Mouse (Mus musculus): Measurements from ENCODE around the gene Gm20388. TPM values are rescaled to one million over a fixed set of nuclear protein-coding genes. Genes with fewer than 3 reads are reported as not detected.
A peak's percentile ranks its signal among the peaks of the same experiment; 100 is the strongest.

Gm20388 gene
- polyA plus RNA-seq, 1 experiment from 2014 or later, result not detected

DNA sequence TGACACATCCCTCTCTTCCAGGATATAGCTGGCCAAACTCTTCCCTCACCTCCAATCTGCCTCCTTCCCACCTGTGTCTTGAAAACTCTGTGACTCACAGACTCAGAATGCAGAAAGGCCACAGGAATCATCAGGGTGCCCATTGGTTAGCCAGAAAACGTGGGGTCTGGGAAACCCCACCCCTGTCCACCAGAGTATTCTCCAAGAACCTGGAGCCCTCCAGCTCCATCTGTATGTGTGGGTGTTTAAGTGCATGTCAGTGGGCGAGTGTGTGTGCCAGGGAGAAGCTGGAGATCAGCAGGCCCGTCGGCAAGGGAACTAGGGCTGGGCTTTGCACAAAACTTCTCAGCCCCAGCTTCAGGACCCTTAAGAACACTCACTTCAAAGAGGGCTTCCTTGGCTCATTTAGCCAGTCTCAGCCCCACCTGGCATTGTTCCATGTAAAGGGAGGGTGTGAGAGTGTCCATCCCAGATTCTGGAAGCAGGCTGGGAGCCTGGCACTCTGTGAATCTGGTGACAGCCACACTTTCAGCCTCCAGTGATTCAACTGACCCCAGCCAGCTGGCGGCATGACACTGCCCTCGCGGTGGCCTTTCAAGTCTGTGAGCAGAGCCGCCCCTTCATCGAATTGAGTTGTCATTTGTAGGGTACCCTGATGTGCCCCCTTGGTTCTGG, 2509.4 kb downstream of the Gm20388 start:
- H3K4me3 ChIP-seq, result no peak overlapping the region
- H3K9ac ChIP-seq, result no peak overlapping the region
- H3K4me2 ChIP-seq, result no peak overlapping the region
- H3K9me3 ChIP-seq (replicated peaks), result no peaks in the 10 kb centered on the region
- H3K27me3 ChIP-seq, result no peaks in the 10 kb centered on the region
- 49% methylated on average over 9 of the region's 9 CpGs for WGBS
- H3K4me1 ChIP-seq (replicated peaks), result peaks cover 23% of the 10 kb centered on the region
- ATAC-seq (replicated peaks; ENCODE audit: insufficient number of reproducible peaks, insufficient read depth, low FRiP score, low read depth), result no peak
- H3K36me3 ChIP-seq, result peaks cover 34% of the 10 kb centered on the region
- no peak overlapping the region for H3K27ac ChIP-seq

GRCm38 (mm10) chr8:122421376-122422070, 2510.9 kb downstream of the Gm20388 start, which contains the start of gene Il17c:
Il17c (plus strand) TSS chr8:122422020.
- no peak within 1 kb of the TSS for H3K9ac ChIP-seq
- ATAC-seq (replicated peaks; ENCODE audit: insufficient number of reproducible peaks, insufficient read depth, low FRiP score, low read depth), result no peak
- H3K9me3 ChIP-seq (replicated peaks), result no peaks in the 10 kb centered on the region
- no peak within 1 kb of the TSS for H3K27ac ChIP-seq
- H3K4me1 ChIP-seq (replicated peaks), result peaks cover 23% of the 10 kb centered on the region
- H3K36me3 ChIP-seq, result peaks cover 21% of the 10 kb centered on the region
- no peaks in the 10 kb centered on the region for H3K27me3 ChIP-seq
- 75% methylated on average over 14 of the region's 14 CpGs for WGBS
- no peak within 1 kb of the TSS for H3K4me2 ChIP-seq
- H3K4me3 ChIP-seq, result no peak within 1 kb of the TSS

DNA sequence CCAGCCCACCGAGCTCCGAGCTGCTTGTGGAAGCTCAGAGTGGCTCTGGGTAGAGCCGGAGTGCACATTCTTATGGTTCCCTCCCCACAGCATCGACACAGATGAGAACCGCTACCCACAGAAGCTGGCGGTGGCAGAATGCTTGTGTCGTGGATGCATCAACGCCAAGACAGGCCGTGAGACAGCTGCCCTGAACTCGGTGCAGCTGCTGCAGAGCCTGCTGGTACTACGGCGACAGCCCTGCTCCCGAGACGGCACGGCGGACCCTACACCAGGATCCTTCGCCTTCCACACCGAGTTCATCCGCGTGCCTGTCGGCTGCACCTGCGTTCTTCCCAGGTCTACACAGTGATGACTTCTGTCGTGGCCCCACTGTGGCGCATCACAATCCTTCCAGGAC, 2512.6 kb downstream of the Gm20388 start:
- H3K9me3 ChIP-seq (replicated peaks), result no peaks in the 10 kb centered on the region
- H3K4me3 ChIP-seq, result no peak overlapping the region
- ATAC-seq (replicated peaks; ENCODE audit: insufficient number of reproducible peaks, insufficient read depth, low FRiP score, low read depth), result no peak
- peaks cover 5% of the 10 kb centered on the region for H3K36me3 ChIP-seq
- peaks cover 23% of the 10 kb centered on the region for H3K4me1 ChIP-seq (replicated peaks)
- H3K27me3 ChIP-seq, result no peaks in the 10 kb centered on the region
- 83% methylated on average over 24 of the region's 24 CpGs for WGBS
- H3K27ac ChIP-seq, result no peak overlapping the region
- H3K9ac ChIP-seq, result no peak overlapping the region
- no peak overlapping the region for H3K4me2 ChIP-seq

- Histone ChIP-seq H3K4me1 (replicated peaks) (peaks cover 23% of the 10 kb centered on the region), H3K27me3 (no peaks in the 10 kb centered on the region), H3K9me3 (replicated peaks) (no peaks in the 10 kb centered on the region), H3K4me2 (no peak overlapping the region), H3K4me3 (no peak overlapping the region), H3K9ac (peak overlapping the region; percentile 1; the same call in 1 of the 2 replicates), H3K27ac (peak overlapping the region; percentile 1; the same call in 1 of the 2 replicates), H3K36me3 (0 out of 2 replicates have a peak, but pooled peaks cover 3% of the 10 kb centered on the region)
- 29% methylated on average over 5 of the region's 5 CpGs for WGBS
- ATAC-seq (replicated peaks; ENCODE audit: insufficient number of reproducible peaks, insufficient read depth, low FRiP score, low read depth), result peak; percentile 34; the same call in 1 of the 2 replicates
Observed at GRCm38 (mm10) chr8:122423659-122424058, 2513.0 kb downstream of the Gm20388 start.

DNA sequence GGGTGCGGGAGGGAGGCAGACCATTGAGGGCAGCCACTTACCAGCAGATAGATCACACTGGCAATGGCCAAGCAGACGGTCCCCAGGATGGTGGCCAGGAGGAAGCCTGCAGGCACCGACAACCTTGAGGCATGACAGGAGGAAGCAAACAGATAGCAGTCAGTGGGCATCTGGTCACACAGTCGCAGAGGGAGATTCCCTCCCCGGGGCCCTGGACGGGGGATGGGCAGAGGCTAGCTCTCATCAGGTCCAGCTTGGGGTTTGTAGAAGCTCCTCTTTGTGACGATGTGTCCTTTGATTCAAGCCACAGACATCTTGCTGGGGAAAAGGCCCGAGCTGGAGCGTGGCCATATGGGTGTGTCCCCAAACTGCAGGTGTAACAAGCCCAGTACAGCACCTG, 2515.5 kb downstream of the Gm20388 start:
- no peak overlapping the region for H3K4me3 ChIP-seq
- peaks cover 15% of the 10 kb centered on the region for H3K4me1 ChIP-seq (replicated peaks)
- no peak overlapping the region for H3K4me2 ChIP-seq
- H3K9ac ChIP-seq, result no peak overlapping the region
- H3K27me3 ChIP-seq, result no peaks in the 10 kb centered on the region
- no peak overlapping the region for H3K27ac ChIP-seq
- 0 out of 2 replicates have a peak, but pooled peaks cover 3% of the 10 kb centered on the region for H3K36me3 ChIP-seq
- ATAC-seq (replicated peaks; ENCODE audit: insufficient number of reproducible peaks, insufficient read depth, low FRiP score, low read depth), result no peak
- 60% methylated on average over 9 of the region's 9 CpGs for WGBS
- no peaks in the 10 kb centered on the region for H3K9me3 ChIP-seq (replicated peaks)

- H3K27ac ChIP-seq, result no peak overlapping the region
- WGBS, result 91% methylated on average over 7 of the region's 7 CpGs
Observed at GRCm38 (mm10) chr8:122427607-122428006, 2517.0 kb downstream of the Gm20388 start.

DNA sequence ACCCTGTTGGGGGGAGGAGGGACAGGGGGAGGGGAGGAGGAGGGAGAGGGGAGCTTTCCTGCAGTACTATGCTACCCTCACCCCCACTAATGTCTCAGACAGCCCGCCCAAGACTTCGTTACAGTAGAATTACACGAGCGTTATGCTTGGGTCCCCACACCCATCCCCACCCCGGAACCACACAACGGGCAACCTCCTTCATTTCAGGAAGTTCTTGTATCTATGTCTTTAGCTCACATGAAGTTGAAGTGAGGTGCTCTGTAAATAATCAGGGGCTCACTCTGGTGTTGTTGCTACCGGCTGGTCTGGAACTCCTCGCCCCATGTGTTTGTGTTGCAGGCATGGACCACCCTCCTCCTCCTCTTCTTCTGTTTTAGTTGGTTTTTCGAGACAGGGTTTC, 2517.5 kb downstream of the Gm20388 start:
- Histone ChIP-seq H3K4me2 (no peak overlapping the region), H3K36me3 (0 out of 2 replicates have a peak, but pooled peaks cover 3% of the 10 kb centered on the region), H3K4me1 (replicated peaks) (peaks cover 33% of the 10 kb centered on the region), H3K9me3 (replicated peaks) (no peaks in the 10 kb centered on the region), H3K27me3 (no peaks in the 10 kb centered on the region), H3K4me3 (no peak overlapping the region), H3K27ac (no peak overlapping the region), H3K9ac (no peak overlapping the region)
- ATAC-seq (replicated peaks; ENCODE audit: insufficient number of reproducible peaks, insufficient read depth, low FRiP score, low read depth), result no peak
- WGBS, result 89% methylated on average over 9 of the region's 9 CpGs

More at GRCm38 (mm10) chr8:122427607-122428006, 2517.0 kb downstream of the Gm20388 start:
- Histone ChIP-seq H3K9me3 (replicated peaks) (no peaks in the 10 kb centered on the region), H3K27me3 (no peaks in the 10 kb centered on the region), H3K36me3 (0 out of 2 replicates have a peak, but pooled peaks cover 3% of the 10 kb centered on the region), H3K9ac (no peak overlapping the region), H3K4me3 (no peak overlapping the region), H3K4me2 (no peak overlapping the region), H3K4me1 (replicated peaks) (peaks cover 29% of the 10 kb centered on the region)
- ATAC-seq (replicated peaks; ENCODE audit: insufficient number of reproducible peaks, insufficient read depth, low FRiP score, low read depth), result no peak

DNA sequence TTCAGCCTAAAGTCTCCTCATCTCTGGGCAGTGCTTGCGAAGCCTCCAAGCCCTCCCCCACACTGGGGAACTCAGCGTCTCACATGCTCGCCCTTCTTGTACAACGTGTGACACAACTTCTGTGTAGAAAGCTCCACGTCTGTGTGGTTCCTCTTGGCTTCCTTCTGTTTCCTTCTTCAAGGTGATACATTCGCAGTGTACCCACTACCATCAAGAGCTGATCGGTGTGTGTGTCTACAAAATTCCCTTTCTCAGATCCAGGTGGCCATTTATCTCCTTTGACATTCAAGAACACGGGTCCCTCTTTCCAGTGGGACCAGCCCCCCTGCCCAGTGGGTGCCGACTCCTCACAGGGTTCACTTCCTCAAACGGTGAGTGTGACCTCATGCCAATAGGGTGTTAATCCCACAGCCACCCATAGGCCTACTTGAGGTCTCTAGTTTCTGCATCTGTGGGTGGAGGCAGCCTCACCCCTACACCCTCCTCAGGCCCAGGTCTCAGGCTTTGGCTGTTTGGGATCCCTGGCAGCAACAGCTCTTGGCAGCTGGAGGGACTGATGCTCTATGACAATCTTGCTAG, 2519.5 kb downstream of the Gm20388 start:
- Histone ChIP-seq H3K4me2 (no peak overlapping the region), H3K9ac (no peak overlapping the region), H3K27me3 (no peaks in the 10 kb centered on the region), H3K9me3 (replicated peaks) (no peaks in the 10 kb centered on the region), H3K4me3 (no peak overlapping the region), H3K27ac (no peak overlapping the region), H3K4me1 (replicated peaks) (peaks cover 23% of the 10 kb centered on the region), H3K36me3 (peaks cover 3% of the 10 kb centered on the region; the same call in 1 of the 2 replicates)
- WGBS, result 71% methylated on average over 10 of the region's 10 CpGs
- ATAC-seq (replicated peaks; ENCODE audit: insufficient number of reproducible peaks, insufficient read depth, low FRiP score, low read depth), result no peak

DNA sequence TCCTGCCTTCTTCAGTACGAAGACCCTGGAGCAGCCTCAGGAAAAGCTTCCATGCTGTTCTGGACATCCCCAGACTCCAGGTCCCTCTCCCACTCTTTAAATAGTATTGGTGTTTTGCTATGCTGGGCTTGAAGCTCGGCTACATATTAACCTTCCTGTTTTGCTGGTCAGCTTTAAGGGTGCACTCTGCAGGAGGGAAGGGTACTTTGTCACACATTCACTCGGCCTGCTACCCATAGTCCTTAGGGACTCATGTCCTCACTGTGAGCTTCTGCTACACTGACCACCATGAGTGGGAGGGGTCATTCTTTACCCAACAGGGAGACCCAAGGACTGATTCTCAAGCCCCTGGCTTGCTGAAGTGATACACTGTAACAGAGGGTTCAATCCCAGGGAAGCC, 2520.0 kb downstream of the Gm20388 start:
- ATAC-seq (replicated peaks; ENCODE audit: insufficient number of reproducible peaks, insufficient read depth, low FRiP score, low read depth), result no peak
- 75% methylated on average over 3 of the region's 3 CpGs for WGBS
- no peak overlapping the region for H3K4me2 ChIP-seq

GRCm38 (mm10) chr8:122431694-122432442, 2521.2 kb downstream of the Gm20388 start:
- Histone ChIP-seq H3K4me2 (peak overlapping the region; percentile 96), H3K27ac (peak overlapping the region; percentile 81), H3K9me3 (replicated peaks) (no peaks in the 10 kb centered on the region), H3K4me1 (replicated peaks) (peaks cover 23% of the 10 kb centered on the region), H3K36me3 (peaks cover 14% of the 10 kb centered on the region; the same call in 1 of the 2 replicates), H3K4me3 (peak overlapping the region; percentile 69), H3K9ac (peak overlapping the region; percentile 78), H3K27me3 (no peaks in the 10 kb centered on the region)
- no peak for ATAC-seq (replicated peaks; ENCODE audit: insufficient number of reproducible peaks, insufficient read depth, low FRiP score, low read depth)
- 24% methylated on average over 18 of the region's 18 CpGs for WGBS

More for the DNA sequence above, 2520.0 kb downstream of the Gm20388 start:
- H3K4me3 ChIP-seq, result no peak overlapping the region
- H3K27ac ChIP-seq, result no peak overlapping the region
- H3K9ac ChIP-seq, result no peak overlapping the region
- peaks cover 23% of the 10 kb centered on the region for H3K4me1 ChIP-seq (replicated peaks)
- H3K36me3 ChIP-seq, result peaks cover 8% of the 10 kb centered on the region; the same call in 1 of the 2 replicates
- H3K27me3 ChIP-seq, result no peaks in the 10 kb centered on the region
- H3K9me3 ChIP-seq (replicated peaks), result no peaks in the 10 kb centered on the region
